Mouse (Mus musculus): Measurements from ENCODE around the gene Zar1l. TPM values are rescaled to one million over a fixed set of nuclear protein-coding genes. Genes with fewer than 3 reads are reported as not detected.

Gene Zar1l
- total and polyA plus RNA-seq, 3 experiments: not detected

GRCm38 (mm10) chr5:150560851-150561250 is 42.9 kb upstream of the Zar1l start:
- dilution Hi-C loops (cut with MboI; ENCODE audit: extremely low pct_ligation_motif_present, extremely low pct_unique_long_range_greater_than_20kb, low sequenced_read_pairs) (no loop called here), in situ Hi-C loops (cut with MboI; ENCODE audit: low pct_ligation_motif_present, low pct_unique_long_range_greater_than_20kb, low sequenced_read_pairs) (no loop called here)
- TF ChIP-seq RCOR1 (conservative IDR thresholded peaks at IDR 0.05; ENCODE audit: low read depth, low read length): no peak
- TF ChIP-seq NELFE (IDR thresholded peaks at IDR 0.05; ENCODE audit: low read depth, low read length): no peak
- TF ChIP-seq USF1 (IDR thresholded peaks at IDR 0.05; ENCODE audit: low read depth, low read length): no peak
- no peak for TF ChIP-seq MYC (IDR thresholded peaks at IDR 0.05; ENCODE audit: low read depth, low read length)
- no peak for TF ChIP-seq SMC3 (IDR thresholded peaks at IDR 0.05; ENCODE audit: low read depth, low read length)
- TF ChIP-seq ZC3H11A (IDR thresholded peaks at IDR 0.05; ENCODE audit: low read depth, low read length): no peak
- no peak for TF ChIP-seq POLR2AphosphoS2 (IDR thresholded peaks at IDR 0.05; ENCODE audit: low read depth, low read length)
- TF ChIP-seq ZNF384 (IDR thresholded peaks at IDR 0.05; ENCODE audit: low read depth, low read length): peak; percentile 53
- DNase-seq (ENCODE audit: extremely low read depth): no peak
- H3K4me3 ChIP-seq (replicated peaks in 1 of 3; ENCODE audit: low read depth in 2 of 3, low read length in 2 of 3, poor library complexity in 1 of 3): no peak overlapping the region
- peaks cover 43 to 86% of the 10 kb centered on the region in 2 experiments for H3K36me3 ChIP-seq (replicated peaks in 1 of 2; ENCODE audit: control insufficient read depth in 1 of 2, insufficient read depth in 1 of 2, low read length in 1 of 2)
- peaks cover 0 to 3% of the 10 kb centered on the region in 2 experiments; a peak in 2 of 4 replicates for H3K4me1 ChIP-seq (ENCODE audit: control insufficient read depth in 1 of 2, insufficient read depth in 2 of 2)
- H3K27ac ChIP-seq (ENCODE audit: insufficient read depth, low read depth): no peak overlapping the region
- H3K79me2 ChIP-seq (replicated peaks; ENCODE audit: control insufficient read depth, extremely low read depth, insufficient read depth, poor library complexity, severe bottlenecking): no peaks in the 10 kb centered on the region; the same call in 1 of the 2 replicates
- H3K9ac ChIP-seq (ENCODE audit: insufficient read depth, low read depth): no peak overlapping the region
- no peaks in the 10 kb centered on the region for H3K9me3 ChIP-seq (replicated peaks; ENCODE audit: low read length)
- no peak overlapping the region for H3K4me2 ChIP-seq (ENCODE audit: insufficient read depth, low read depth, poor library complexity, severe bottlenecking)
- H3K27me3 ChIP-seq (replicated peaks): no peaks in the 10 kb centered on the region

- Histone ChIP-seq H3K4me2 (ENCODE audit: insufficient read depth, low read depth, poor library complexity, severe bottlenecking) (no peak overlapping the region), H3K9me3 (replicated peaks; ENCODE audit: low read length) (no peaks in the 10 kb centered on the region), H3K4me3 (replicated peaks in 1 of 3; ENCODE audit: low read depth in 2 of 3, low read length in 2 of 3, poor library complexity in 1 of 3) (no peak overlapping the region), H3K27me3 (replicated peaks) (no peaks in the 10 kb centered on the region), H3K36me3 (replicated peaks in 1 of 2; ENCODE audit: control insufficient read depth in 1 of 2, insufficient read depth in 1 of 2, low read length in 1 of 2) (peaks cover 38 to 79% of the 10 kb centered on the region in 2 experiments), H3K79me2 (replicated peaks; ENCODE audit: control insufficient read depth, extremely low read depth, insufficient read depth, poor library complexity, severe bottlenecking) (no peaks in the 10 kb centered on the region), H3K9ac (ENCODE audit: insufficient read depth, low read depth) (no peak overlapping the region), H3K4me1 (ENCODE audit: control insufficient read depth in 1 of 2, insufficient read depth in 2 of 2) (peaks cover 0 to 3% of the 10 kb centered on the region in 2 experiments; a peak in 2 of 4 replicates), H3K27ac (ENCODE audit: insufficient read depth, low read depth) (no peak overlapping the region)
- peak; percentile 9 for DNase-seq (ENCODE audit: extremely low read depth)
- in situ Hi-C loops (cut with MboI; ENCODE audit: low pct_ligation_motif_present, low pct_unique_long_range_greater_than_20kb, low sequenced_read_pairs) (no loop called here), dilution Hi-C loops (cut with MboI; ENCODE audit: extremely low pct_ligation_motif_present, extremely low pct_unique_long_range_greater_than_20kb, low sequenced_read_pairs) (no loop called here)
- TF ChIP-seq GABPA (IDR thresholded peaks at IDR 0.05; ENCODE audit: insufficient replicate concordance, low read depth, low read length) (no peak), ZMIZ1 (IDR thresholded peaks at IDR 0.05; ENCODE audit: low read depth, low read length) (no peak), JUN (IDR thresholded peaks at IDR 0.05; ENCODE audit: insufficient read depth, low read depth, low read length) (no peak), MAZ (IDR thresholded peaks at IDR 0.05; ENCODE audit: low read depth, low read length) (no peak), USF1 (IDR thresholded peaks at IDR 0.05; ENCODE audit: low read depth, low read length) (no peak), ELF1 (IDR thresholded peaks at IDR 0.05; ENCODE audit: low read depth, low read length) (no peak), SIN3A (IDR thresholded peaks at IDR 0.05; ENCODE audit: low read length) (no peak), E2F4 (IDR thresholded peaks at IDR 0.05; ENCODE audit: insufficient replicate concordance, low read depth, low read length) (no peak), NELFE (IDR thresholded peaks at IDR 0.05; ENCODE audit: low read depth, low read length) (no peak)
These were observed 41.6 kb upstream of the Zar1l start for GRCm38 (mm10) chr5:150559519-150560103.

Data from CH12.LX (cell line).